Mouse (Mus musculus) B cell, adult 2 months (primary cell): ENCODE results near the gene Ccnc.

Experiments used
- DNase-seq, 2 experiments: peaks; one replicate each; pipeline ENCODE4 v3.0.0; 2022

Gene Ccnc

GRCm38 (mm10) chr4:21727615-21728165 is at the start of gene Ccnc:
Gene Ccnc (plus strand): TSS chr4:21727701.
- peak; percentile 90 to 91 for DNase-seq

DNA sequence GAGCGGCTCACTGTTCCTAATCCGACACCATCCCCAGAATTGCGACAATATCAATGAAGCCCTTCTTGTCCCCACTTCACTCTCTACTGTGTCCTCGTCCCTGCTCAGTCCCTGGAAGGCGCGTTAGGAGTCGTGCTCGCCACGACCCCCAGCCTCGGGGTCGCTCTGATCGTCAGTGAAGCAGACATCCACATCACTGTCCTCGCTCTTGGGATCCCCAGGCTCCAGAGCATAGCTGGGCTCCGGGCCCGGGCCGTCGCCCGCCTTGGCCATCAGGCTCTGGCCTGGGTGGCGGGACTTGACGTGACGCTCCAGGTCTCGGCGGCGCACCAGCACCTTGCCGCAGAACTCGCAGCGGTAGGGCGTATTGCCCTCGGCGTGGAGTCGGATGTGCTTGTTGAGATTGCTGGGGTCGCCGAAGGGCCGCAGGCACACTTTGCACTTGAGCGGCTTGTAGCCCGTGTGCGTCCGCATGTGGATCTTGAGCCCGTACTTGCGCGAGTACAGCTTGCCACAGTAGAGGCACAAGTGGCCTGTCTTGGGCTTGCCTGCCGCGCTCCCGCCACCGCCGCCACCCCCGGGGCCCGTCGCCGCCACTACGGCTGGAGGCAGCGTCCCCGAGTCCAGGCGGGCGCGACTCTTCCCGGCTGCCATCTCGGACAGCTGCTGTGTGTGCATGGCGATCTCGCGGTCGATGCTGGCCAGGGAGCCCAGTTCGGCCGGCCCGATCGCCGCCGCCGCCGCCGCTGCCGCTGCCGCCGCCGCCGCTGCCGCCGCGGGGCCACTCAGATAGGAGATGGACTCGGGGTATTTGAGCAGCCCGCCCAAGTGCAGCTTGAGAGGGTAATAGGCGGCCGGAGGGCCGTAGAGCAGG is 49.2 kb upstream of the Ccnc start:
- DNase-seq = peak in 1 of 2 experiments; percentile 12

- DNase-seq = peak; percentile 35 to 42
Observed at GRCm38 (mm10) chr4:21678975-21679623, 48.4 kb upstream of the Ccnc start.

DNA sequence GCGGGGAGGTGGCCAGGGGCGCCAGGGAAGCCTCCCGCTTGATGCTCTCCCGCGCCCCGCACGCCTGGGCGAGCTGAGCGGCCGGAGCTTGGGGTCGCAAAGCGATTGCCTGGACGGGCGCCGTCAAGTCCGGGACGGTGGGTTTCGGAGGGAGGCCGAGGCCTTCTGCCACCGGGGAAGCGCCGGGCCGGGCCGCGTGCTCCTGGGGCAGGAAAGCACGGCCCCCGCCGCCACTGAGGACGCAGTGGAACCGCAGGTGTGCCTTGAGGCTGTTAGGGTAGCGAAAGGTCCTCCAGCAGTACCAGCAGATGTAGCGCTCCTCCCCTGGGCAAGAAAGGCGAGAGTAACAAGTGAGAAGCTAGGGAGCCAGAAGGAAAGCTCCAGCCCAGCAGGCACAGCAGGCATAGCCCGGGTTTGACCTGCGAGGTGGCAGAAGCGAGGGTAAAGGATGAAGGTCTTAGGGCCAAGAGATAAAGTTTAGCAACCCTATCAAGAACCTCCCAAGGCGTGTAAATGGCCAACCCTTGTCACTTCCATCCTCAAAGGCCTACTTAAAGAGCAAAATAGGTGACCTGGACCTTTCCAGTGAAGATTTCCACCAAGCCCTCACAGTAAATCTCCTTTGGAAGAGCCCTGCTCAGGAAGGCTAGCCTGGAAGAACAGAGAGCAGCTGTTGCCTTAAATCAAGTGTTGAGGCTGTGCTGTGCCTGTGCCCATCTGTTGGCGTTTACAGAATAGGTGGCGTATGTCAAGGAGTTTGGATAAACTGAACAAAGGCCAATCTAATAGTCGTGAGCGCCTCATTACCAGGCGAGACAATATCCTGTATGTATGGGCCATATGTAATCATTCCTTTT is 47.6 kb upstream of the Ccnc start:
- DNase-seq = peak in 1 of 2 experiments; percentile 16

- no peak for DNase-seq
Observed at GRCm38 (mm10) chr4:21680971-21681370, 46.5 kb upstream of the Ccnc start.

- no peak for DNase-seq
Observed at GRCm38 (mm10) chr4:21682421-21683150, 44.9 kb upstream of the Ccnc start.

GRCm38 (mm10) chr4:21684341-21684970 is 43.0 kb upstream of the Ccnc start:
- no peak for DNase-seq

GRCm38 (mm10) chr4:21685595-21686091 is 41.9 kb upstream of the Ccnc start, which contains the start of gene Prdm13:
Gene Prdm13 (minus strand): TSS chr4:21685963.
- no peak for DNase-seq

DNA sequence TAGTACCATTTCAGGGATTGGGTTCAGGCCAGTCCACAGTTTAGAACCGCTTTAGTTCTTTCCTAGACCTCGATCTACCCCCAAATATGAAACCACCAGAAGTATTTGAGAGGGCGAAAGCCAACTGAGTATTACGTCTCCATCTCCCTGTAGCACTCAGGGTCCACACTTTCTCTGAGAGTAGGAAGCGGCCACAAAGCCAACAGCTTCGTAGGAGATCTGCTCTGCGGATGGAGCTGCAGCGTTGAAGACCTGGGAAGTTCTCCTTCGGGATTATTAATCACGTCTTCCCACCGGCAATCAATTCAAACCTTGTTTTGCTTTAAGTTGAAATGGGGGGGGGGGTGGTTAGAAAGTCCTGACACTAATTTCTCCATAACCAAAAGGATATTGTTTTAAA is 41.1 kb upstream of the Ccnc start:
- no peak for DNase-seq

GRCm38 (mm10) chr4:21686934-21687333 is 40.6 kb upstream of the Ccnc start:
- DNase-seq = no peak

- DNase-seq = peak in 1 of 2 experiments; percentile 29
Observed at GRCm38 (mm10) chr4:21687783-21688702, 39.5 kb upstream of the Ccnc start.

- peak in 1 of 2 experiments; percentile 35 for DNase-seq
Observed at GRCm38 (mm10) chr4:21688703-21689200, 38.7 kb upstream of the Ccnc start.

GRCm38 (mm10) chr4:21689492-21689941 is 38.0 kb upstream of the Ccnc start:
- no peak for DNase-seq

DNA sequence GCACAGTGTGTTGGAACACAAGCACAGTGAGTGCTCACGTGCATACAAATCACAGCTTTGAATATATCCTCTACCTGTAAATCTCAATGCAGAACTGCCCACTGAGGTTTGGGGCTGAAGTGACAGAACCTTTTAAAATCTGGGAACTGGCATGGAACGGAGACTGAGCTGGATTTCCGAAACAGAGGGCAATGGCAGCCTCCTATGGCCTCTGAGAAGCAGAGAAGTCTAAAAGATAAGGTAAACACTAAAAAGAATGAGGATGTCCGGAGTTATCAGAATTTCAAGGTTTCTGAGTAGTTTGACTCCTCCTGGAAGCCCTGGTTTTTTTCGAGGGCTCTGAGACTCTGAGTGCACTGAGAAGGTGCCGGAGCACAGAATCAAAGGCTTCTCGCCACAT is 37.3 kb upstream of the Ccnc start:
- no peak for DNase-seq

DNA sequence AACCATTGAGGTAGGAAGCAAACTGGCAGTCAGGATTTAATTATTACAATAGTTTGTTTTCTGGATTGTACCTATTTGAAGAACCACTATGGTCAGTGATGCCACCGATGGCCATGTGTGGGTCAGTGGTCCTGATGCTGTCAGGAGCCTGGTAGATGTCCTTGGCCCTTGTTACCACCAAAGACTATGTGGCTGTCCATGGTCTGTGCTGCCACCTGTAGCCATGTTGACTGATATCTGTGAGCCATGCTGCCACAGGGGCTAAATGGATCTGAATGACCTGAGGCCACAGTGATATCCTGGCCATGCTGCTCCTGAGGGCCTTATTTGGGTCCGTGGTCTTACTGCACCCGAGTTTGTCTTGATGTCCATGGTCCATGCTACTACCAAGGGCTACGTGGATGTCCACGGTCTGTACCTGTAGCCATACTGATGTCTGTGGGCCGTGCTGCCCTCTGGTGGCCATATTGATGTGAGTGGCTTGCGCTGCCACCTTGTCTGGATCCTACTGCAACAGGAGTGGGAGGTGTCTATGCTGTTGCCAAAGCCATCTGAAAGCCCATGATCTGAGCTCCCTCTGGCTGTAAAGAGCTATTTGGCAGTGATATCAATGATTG is 31.8 kb upstream of the Ccnc start:
- DNase-seq = peak; percentile 77 to 79

DNA sequence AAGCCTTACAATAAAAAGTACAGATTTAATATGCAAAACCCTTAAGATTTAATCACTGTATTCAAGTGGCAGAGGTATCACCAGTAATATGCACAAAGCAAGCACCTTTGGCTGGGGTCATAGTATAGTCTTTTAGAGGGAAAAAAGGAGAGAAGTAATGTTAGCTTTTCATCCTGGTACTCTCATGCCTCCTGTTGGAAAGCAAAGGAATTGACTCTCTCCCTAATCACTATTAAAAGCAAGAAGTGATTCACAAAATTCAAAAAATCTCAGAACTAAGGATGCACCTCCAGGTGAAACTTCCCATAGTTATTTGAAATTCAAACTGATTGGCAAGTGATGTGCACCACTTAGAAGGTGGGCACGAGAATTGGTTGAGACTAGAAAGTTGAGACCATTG is 22.5 kb upstream of the Ccnc start:
- no peak for DNase-seq

DNA sequence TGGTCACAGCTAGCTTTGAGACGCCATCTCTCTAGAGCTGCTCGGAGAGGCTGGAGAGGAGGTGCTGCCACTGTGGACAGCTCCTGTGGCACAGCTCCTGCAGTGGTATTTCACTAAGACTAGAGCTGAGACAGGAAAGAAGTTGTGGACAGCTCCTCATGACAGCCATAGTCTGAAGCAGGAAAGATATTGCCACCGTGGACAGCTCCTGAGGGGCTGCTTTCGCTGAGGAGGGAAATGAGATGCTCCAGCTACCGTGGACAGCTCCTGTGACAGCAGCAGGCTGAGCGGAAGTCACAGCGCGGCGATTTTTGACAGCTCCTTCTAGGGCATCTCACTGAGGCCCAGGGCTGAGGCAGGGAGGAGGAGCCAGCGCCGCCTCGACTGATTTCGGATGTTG is 15.4 kb upstream of the Ccnc start:
- DNase-seq = peak; percentile 68 to 70

- no peak for DNase-seq
Observed at GRCm38 (mm10) chr4:21722752-21723334, 4.7 kb upstream of the Ccnc start.
